Mouse (Mus musculus) limb, embryonic 12.5 days (tissue): ENCODE data around the gene Ccdc88c. TPM values are rescaled to one million over a fixed set of nuclear protein-coding genes. Genes with fewer than 3 reads are reported as not detected.
A peak's percentile ranks its signal among the peaks of the same experiment; 100 is the strongest.
"Not testable (repeated sequence)": the region's sequence is repeated elsewhere in the genome, so short reads cannot be mapped to it uniquely, and the experiment has no call there.

ENCODE experiments used
- ATAC-seq: fragments of 200-750 bp; cut with Nextera tagmentation; 2 replicates; pipeline ENCODE4 v1.8.0; 2017; ENCODE audit warnings: low read depth, moderate TSS enrichment; ENCODE audit not compliant: insufficient number of reproducible peaks, insufficient read depth, low FRiP score, low TSS enrichment
- H3K27ac ChIP-seq: fragments of 300-500 bp; sonication (generic); 2 replicates; pipeline ENCODE4 v1.5.1; 2016; ENCODE audit warnings: mild to moderate bottlenecking, moderate library complexity
- H3K27me3 ChIP-seq: fragments of 300-500 bp; sonication (generic); 2 replicates; pipeline ENCODE4 v1.6.1; 2016; ENCODE audit warnings: mild to moderate bottlenecking, moderate library complexity
- H3K36me3 ChIP-seq: fragments of 300-500 bp; sonication (generic); 2 replicates; pipeline ENCODE4 v1.6.1; 2016; ENCODE audit warnings: mild to moderate bottlenecking, moderate library complexity
- H3K4me1 ChIP-seq: fragments of 300-500 bp; sonication (generic); replicated peaks from 2 replicates; pipeline ENCODE4 v1.6.1; 2016
- H3K4me2 ChIP-seq: fragments of 300-500 bp; sonication (generic); 2 replicates; pipeline ENCODE4 v1.6.1; 2016; ENCODE audit warnings: mild to moderate bottlenecking, moderate library complexity
- H3K4me3 ChIP-seq: fragments of 300-500 bp; sonication (generic); replicated peaks from 2 replicates; pipeline ENCODE4 v1.5.1; 2016; ENCODE audit warnings: mild to moderate bottlenecking
- H3K9ac ChIP-seq: fragments of 300-500 bp; sonication (generic); replicated peaks from 2 replicates; pipeline ENCODE4 v1.6.1; 2016; ENCODE audit warnings: mild to moderate bottlenecking, moderate library complexity
- H3K9me3 ChIP-seq: fragments of 300-500 bp; sonication (generic); 2 replicates; pipeline ENCODE4 v1.6.1; 2016; ENCODE audit warnings: mild to moderate bottlenecking, moderate library complexity
- WGBS: fragments of 180-500 bp; shearing (Covaris S2); methylation state at CpG from one replicate; pipeline ENCODE4 v1.1.7; 2016; 5-methylcytosine and 5-hydroxymethylcytosine counted together
- polyA plus RNA-seq: library from polyadenylated mRNA; unstranded; fragments of >200 nt; fragmentation: Nextera tagmentation; extraction: Ambion mirVana; gene quantifications from 2 replicates; pipeline ENCODE4 v1.2.1, GENCODE M21; 2016

Ccdc88c gene
- polyA plus RNA-seq, 1 experiment from 2014 or later: 4.2 TPM

DNA sequence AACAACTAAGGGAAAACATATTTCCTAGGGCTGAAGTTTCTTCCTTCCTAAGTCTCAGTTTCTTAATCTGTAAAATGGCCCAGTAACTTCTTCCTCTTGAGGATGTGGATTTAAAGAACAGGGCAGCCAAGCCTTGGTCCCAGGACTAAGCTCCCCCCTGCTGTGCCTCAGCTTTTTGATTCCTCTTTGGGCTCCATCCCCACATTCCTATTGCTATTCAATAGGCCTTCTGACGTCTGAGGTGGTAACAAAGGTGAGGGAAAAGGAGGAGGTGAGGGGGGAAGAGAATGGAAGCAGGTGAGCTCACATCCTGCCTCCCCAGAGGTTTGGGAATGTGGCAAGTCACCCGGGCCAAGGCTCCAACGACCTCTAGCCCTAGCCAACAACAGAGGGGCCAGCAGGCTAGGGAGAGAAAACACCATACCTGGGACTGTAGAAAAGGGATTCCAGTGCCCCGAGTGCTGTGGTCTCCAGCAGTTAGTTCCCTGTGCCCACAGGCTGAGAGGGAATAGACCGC lies 12.4 kb downstream of the Ccdc88c start:
- Histone ChIP-seq H3K27me3 (peaks cover 5% of the 10 kb centered on the region), H3K4me1 (peaks cover 71% of the 10 kb centered on the region), H3K27ac (0 out of 2 replicates have a peak overlapping the region, but pooled peaks have one; percentile 7), H3K4me2 (no peak overlapping the region), H3K9ac (0 out of 2 replicates have a peak overlapping the region, but pooled peaks have one; percentile 3), H3K36me3 (no peaks in the 10 kb centered on the region), H3K9me3 (no peaks in the 10 kb centered on the region), H3K4me3 (no peak overlapping the region)
- WGBS: 51% methylated on average over 5 of the region's 5 CpGs
- ATAC-seq: no peak

DNA sequence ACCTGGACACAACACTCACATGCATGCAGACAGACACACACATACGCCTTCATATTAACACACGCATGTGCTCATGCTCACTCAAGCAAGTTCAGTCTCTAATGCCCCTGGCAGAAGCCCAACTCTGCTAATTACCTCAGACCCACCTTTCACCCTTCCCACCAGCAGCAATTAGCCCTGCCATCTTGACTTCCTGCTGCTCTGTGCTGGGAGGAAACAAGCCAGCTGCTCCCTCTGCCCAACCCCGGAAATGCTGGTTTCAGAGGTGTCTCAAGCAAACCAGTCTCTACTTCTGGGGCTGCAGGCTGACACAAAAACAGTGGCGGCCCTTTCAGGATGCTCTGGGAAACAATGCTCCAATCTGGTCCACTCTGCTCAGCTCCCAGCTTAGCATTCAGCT lies 12.9 kb downstream of the Ccdc88c start:
- Histone ChIP-seq H3K9me3 (no peaks in the 10 kb centered on the region), H3K9ac (no peak overlapping the region), H3K36me3 (no peaks in the 10 kb centered on the region), H3K4me3 (no peak overlapping the region), H3K4me2 (no peak overlapping the region), H3K4me1 (peaks cover 71% of the 10 kb centered on the region), H3K27me3 (peaks cover 11% of the 10 kb centered on the region), H3K27ac (0 out of 2 replicates have a peak overlapping the region, but pooled peaks have one; percentile 7)
- 49% methylated on average over 4 of the region's 4 CpGs for WGBS
- no peak for ATAC-seq

- ATAC-seq: no peak
- Histone ChIP-seq H3K36me3 (no peaks in the 10 kb centered on the region), H3K9ac (no peak overlapping the region), H3K4me2 (no peak overlapping the region), H3K4me1 (peaks cover 75% of the 10 kb centered on the region), H3K27ac (no peak overlapping the region), H3K27me3 (peaks cover 18% of the 10 kb centered on the region), H3K9me3 (no peaks in the 10 kb centered on the region), H3K4me3 (no peak overlapping the region)
- 85% methylated on average over 11 of the region's 11 CpGs for WGBS
Measured at GRCm38 (mm10) chr12:101015165-101015560, 13.7 kb downstream of the Ccdc88c start.

- ATAC-seq: no peak
- Histone ChIP-seq H3K36me3 (no peaks in the 10 kb centered on the region), H3K4me1 (peaks cover 78% of the 10 kb centered on the region), H3K9me3 (no peaks in the 10 kb centered on the region), H3K27me3 (peaks cover 18% of the 10 kb centered on the region), H3K27ac (no peak overlapping the region), H3K4me3 (no peak overlapping the region), H3K4me2 (no peak overlapping the region), H3K9ac (no peak overlapping the region)
- WGBS: 63% methylated on average over 10 of the region's 10 CpGs
Measured at GRCm38 (mm10) chr12:101014549-101015164, 14.2 kb downstream of the Ccdc88c start.

- H3K4me3 ChIP-seq, ATAC-seq, H3K9me3 ChIP-seq, H3K9ac ChIP-seq, H3K36me3 ChIP-seq, H3K4me2 ChIP-seq, H3K27ac ChIP-seq: not testable (repeated sequence)
- peaks cover 75% of the 10 kb centered on the region for H3K4me1 ChIP-seq
- peaks cover 18% of the 10 kb centered on the region for H3K27me3 ChIP-seq
- 88% methylated on average over 9 of the region's 9 CpGs for WGBS
Measured at GRCm38 (mm10) chr12:101013668-101014067, 15.2 kb downstream of the Ccdc88c start.

DNA sequence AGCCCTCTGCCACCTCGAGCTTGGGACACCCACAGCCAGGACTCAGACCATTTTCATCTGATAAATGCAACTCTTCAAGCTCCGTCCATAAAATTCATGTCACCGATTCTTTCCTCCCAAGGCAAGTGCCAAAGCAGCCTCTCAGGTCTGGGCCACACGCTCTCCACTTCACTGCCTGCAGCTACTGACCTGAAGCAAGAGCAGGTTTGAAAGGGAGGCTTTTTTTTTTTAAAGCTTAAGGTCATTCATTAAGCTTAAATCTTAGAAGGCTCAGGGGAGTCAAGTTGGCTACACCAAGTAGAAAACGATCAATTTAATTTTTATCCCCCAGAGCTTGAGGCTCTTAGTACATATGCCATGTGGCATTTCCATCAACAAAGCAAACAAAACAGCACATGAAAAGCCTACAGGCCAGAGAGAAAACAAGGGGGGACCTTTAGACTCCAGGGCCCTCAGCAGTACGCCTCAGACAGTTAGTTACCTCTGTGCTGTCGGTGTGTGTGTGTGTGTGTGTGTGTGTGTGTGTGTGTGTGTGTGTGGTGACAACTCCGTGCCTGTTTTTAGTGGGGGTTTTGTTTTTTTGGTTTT lies 15.7 kb downstream of the Ccdc88c start:
- Histone ChIP-seq H3K27ac (no peak overlapping the region), H3K4me3 (no peak overlapping the region), H3K9me3 (no peaks in the 10 kb centered on the region), H3K4me1 (peaks cover 75% of the 10 kb centered on the region), H3K9ac (no peak overlapping the region), H3K36me3 (no peaks in the 10 kb centered on the region), H3K27me3 (peaks cover 18% of the 10 kb centered on the region), H3K4me2 (no peak overlapping the region)
- WGBS: 37% methylated on average over 8 of the region's 8 CpGs
- ATAC-seq: no peak

DNA sequence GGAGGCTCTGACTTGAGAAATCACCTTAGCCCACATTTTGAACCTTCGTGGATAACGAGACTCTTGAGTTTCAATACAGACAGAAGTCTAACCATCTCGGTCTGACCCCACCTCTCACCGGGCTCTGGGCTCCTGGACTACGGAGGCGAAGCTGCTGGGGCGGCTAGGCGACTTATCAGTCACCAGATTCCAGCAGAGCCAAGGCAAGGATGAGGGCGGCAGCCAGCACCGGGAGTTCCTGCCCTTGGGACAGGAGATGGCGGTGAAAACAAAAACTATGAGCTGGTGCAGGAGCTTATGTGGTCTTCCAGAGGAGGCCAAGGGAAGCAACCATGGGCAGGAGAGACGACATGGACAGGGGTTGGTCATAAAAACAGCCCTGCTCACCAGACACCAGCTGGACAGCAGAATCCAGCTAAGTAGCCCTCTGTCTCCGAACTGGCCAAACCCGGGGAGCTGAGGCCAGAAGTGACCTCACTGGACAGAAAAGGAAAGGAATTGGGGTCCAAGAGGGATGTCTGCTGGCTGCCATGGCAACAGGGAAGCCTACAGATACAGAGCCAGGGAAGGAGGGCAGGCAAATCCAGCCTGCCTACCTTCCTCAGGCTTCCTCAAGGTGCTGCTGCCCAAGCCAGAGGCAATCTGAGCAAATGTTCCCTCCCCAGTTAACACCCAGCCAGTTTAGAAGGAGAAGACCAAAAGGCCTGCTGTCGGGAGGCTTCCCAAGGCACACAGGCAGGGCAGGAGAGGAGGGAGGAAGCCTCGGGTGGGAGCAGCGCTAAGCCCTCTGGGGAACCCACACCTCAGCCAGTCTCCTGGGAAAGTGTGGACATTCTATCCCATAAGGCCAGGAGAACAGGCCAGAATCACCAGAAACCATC lies 16.4 kb downstream of the Ccdc88c start:
- Histone ChIP-seq H3K9ac (no peak overlapping the region), H3K27me3 (peaks cover 18% of the 10 kb centered on the region), H3K36me3 (no peaks in the 10 kb centered on the region), H3K4me1 (peaks cover 75% of the 10 kb centered on the region), H3K27ac (no peak overlapping the region), H3K9me3 (no peaks in the 10 kb centered on the region), H3K4me3 (no peak overlapping the region), H3K4me2 (peak overlapping the region; percentile 4)
- WGBS: 15% methylated on average over 17 of the region's 17 CpGs
- ATAC-seq: no peak

- Histone ChIP-seq H3K4me1 (peaks cover 62% of the 10 kb centered on the region), H3K27me3 (peaks cover 15% of the 10 kb centered on the region), H3K27ac (no peak overlapping the region), H3K36me3 (no peaks in the 10 kb centered on the region), H3K9me3 (no peaks in the 10 kb centered on the region), H3K4me2 (no peak overlapping the region), H3K4me3 (no peak overlapping the region), H3K9ac (no peak overlapping the region)
- no peak for ATAC-seq
- 81% methylated on average over 7 of the region's 7 CpGs for WGBS
Measured at GRCm38 (mm10) chr12:101011017-101011416, 17.8 kb downstream of the Ccdc88c start.

DNA sequence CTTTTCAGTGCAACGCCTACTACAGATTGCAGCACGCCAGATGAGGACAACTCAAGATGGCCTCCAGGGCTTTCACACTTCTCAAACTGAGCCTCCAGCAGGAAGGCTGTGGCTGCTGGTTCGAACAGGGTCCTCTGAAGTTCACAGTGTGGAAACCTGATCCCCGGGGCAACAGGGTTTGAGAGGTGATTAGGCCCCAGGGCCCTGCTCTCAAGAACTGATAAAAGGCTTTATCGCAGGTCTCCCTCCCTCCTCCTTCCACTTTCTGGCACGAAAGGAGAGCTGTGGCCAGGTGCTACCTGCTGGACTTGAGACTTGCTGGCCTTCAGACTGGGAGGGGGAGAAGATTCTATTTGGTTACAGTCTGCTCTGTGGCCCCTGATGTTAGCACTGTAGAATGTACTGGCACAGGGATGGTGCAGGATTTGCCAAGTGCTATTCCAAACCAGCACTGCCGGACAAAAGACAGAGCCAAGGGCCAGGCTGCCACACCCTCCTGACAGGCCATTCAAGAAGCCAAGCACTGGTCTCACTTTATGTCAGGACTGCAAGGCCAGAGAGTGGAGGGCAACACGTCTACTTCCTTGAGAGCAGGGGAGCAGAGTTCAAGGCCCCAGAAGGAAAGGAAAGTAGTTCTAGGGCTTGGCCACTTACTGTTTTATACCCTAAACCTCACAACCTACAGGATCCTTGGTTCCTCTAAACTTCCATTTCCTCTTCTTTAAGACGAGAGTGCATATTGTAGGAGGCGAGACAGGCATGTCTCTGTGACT lies 18.5 kb downstream of the Ccdc88c start:
- WGBS: 44% methylated on average over 10 of the region's 10 CpGs
- Histone ChIP-seq H3K36me3 (no peaks in the 10 kb centered on the region), H3K4me2 (no peak overlapping the region), H3K9ac (no peak overlapping the region), H3K4me1 (peaks cover 55% of the 10 kb centered on the region), H3K27ac (no peak overlapping the region), H3K27me3 (peaks cover 15% of the 10 kb centered on the region), H3K9me3 (no peaks in the 10 kb centered on the region), H3K4me3 (no peak overlapping the region)
- ATAC-seq: no peak

GRCm38 (mm10) chr12:101009225-101009624 lies 19.6 kb downstream of the Ccdc88c start:
- WGBS: 89% methylated on average over 4 of the region's 4 CpGs
- no peak overlapping the region for H3K27ac ChIP-seq

More at GRCm38 (mm10) chr12:101009225-101009624, 19.6 kb downstream of the Ccdc88c start:
- Histone ChIP-seq H3K36me3 (no peaks in the 10 kb centered on the region), H3K4me3 (no peak overlapping the region), H3K9me3 (no peaks in the 10 kb centered on the region), H3K4me1 (peaks cover 47% of the 10 kb centered on the region), H3K9ac (no peak overlapping the region), H3K4me2 (no peak overlapping the region), H3K27me3 (peaks cover 17% of the 10 kb centered on the region)
- ATAC-seq: no peak
